In the genomic region with DNA sequence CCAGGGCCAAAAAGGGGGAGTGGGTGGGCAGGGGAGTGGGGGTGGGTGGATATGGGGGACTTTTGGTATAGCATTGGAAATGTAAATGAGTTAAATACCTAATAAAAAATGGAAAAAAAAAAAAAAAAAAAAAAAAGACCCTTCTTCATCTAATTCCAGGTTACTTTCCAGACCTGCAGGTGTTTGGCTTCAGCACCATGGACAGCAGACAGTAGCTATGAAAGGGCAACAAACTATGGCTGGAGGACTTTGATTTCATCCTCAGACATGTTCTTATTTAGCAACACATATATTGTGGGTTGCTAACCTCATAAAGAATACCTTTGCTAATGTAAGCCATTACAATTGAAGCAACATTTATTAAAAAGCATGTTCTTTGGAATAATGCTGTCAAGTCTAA, we compare ENCODE assay signal across 8 mouse cellular contexts.
DNase-seq lines count a peak whose midpoint lies in the region; ATAC-seq and TF ChIP-seq lines count a peak whose summit lies in the region.
"Not testable (repeated sequence)": the region's sequence is repeated elsewhere in the genome, so short reads cannot be mapped to it uniquely, and the experiment has no call there.

No protein-coding gene starts in this region.

- not testable (repeated sequence) for TF ChIP-seq EP300 in lung, postnatal 0 days (IDR thresholded peaks at IDR 0.05)

- H3K4me1 ChIP-seq in embryonic facial prominence, embryonic 11.5 days (ENCODE audit: control insufficient read depth, insufficient read depth, low read length); hindbrain, embryonic 11.5 days (replicated peaks; ENCODE audit: control insufficient read depth, insufficient read depth, low read length); lung, postnatal 0 days (ENCODE audit: insufficient read depth, low read depth, low read length): not testable (repeated sequence)

- H3K27ac ChIP-seq in embryonic facial prominence, embryonic 11.5 days (replicated peaks; ENCODE audit: low read depth, low read length); hindbrain, embryonic 11.5 days (ENCODE audit: low read depth, low read length); lung, postnatal 0 days (ENCODE audit: low read length): not testable (repeated sequence)

- H3K4me2 ChIP-seq in embryonic facial prominence, embryonic 11.5 days (ENCODE audit: low read depth, low read length); hindbrain, embryonic 11.5 days (replicated peaks; ENCODE audit: low read depth, low read length); lung, postnatal 0 days (replicated peaks; ENCODE audit: low read depth, low read length): not testable (repeated sequence)

- H3K9me3 ChIP-seq in embryonic facial prominence, embryonic 11.5 days (replicated peaks; ENCODE audit: control insufficient read depth, low read length); hindbrain, embryonic 11.5 days (ENCODE audit: control insufficient read depth, low read length); lung, postnatal 0 days (ENCODE audit: low read length): not testable (repeated sequence)

- H3K27me3 ChIP-seq in embryonic facial prominence, embryonic 11.5 days (ENCODE audit: control insufficient read depth, insufficient read depth, low read length); hindbrain, embryonic 11.5 days (ENCODE audit: control insufficient read depth, insufficient read depth, low read length); lung, postnatal 0 days (replicated peaks; ENCODE audit: insufficient read depth, low read length): not testable (repeated sequence)

- not testable (repeated sequence) for H3K4me3 ChIP-seq in embryonic facial prominence, embryonic 11.5 days (ENCODE audit: low read depth, low read length); hindbrain, embryonic 11.5 days (ENCODE audit: low read depth, low read length); lung, postnatal 0 days (ENCODE audit: low read depth, low read length)

- not testable (repeated sequence) for H3K9ac ChIP-seq in embryonic facial prominence, embryonic 11.5 days (replicated peaks; ENCODE audit: low read length); hindbrain, embryonic 11.5 days (ENCODE audit: low read depth, low read length); lung, postnatal 0 days (replicated peaks; ENCODE audit: low read depth)

- DNase-seq in ES-CJ7 (ENCODE audit: low read depth, low spot score): peak; percentile 38
- DNase-seq in adrenal gland, postnatal 25 days: peak; percentile 28
- peak; percentile 81 for DNase-seq in embryonic facial prominence, embryonic 11.5 days (ENCODE audit: low spot score)
- peak; percentile 49 for DNase-seq in hindbrain, embryonic 11.5 days (ENCODE audit: low spot score)
- DNase-seq in kidney, postnatal 25 days: peak; percentile 43 to 60
- peak; percentile 29 for DNase-seq in lung, postnatal 0 days (ENCODE audit: low spot score)
- peak; percentile 16 for DNase-seq in ovary, postnatal 14 days (ENCODE audit: low spot score)
- DNase-seq in urinary bladder, postnatal 36 days (ENCODE audit: low spot score in 2 of 2): peak; percentile 5 to 9

- H3K36me3 ChIP-seq in embryonic facial prominence, embryonic 11.5 days (replicated peaks; ENCODE audit: control insufficient read depth, insufficient read depth, low read depth, low read length); hindbrain, embryonic 11.5 days (ENCODE audit: control insufficient read depth, insufficient read depth, low read length); lung, postnatal 0 days (ENCODE audit: insufficient read depth, low read length): not testable (repeated sequence)

- TF ChIP-seq CTCF in lung, postnatal 0 days (IDR thresholded peaks at IDR 0.05): not testable (repeated sequence)

- ATAC-seq in embryonic facial prominence, embryonic 11.5 days (replicated peaks; ENCODE audit: insufficient number of reproducible peaks, low FRiP score, low TSS enrichment, low read depth); hindbrain, embryonic 11.5 days (ENCODE audit: low FRiP score); lung, postnatal 0 days: not testable (repeated sequence)

Comparison
In these comparisons a context has a peak if more than half of its experiments do, and no peak if none do; other contexts are left out.
1. DNase-seq: peak in every context shown above with its lines; median percentile 81 in embryonic facial prominence, embryonic 11.5 days; 52 in kidney, postnatal 25 days; 49 in hindbrain, embryonic 11.5 days; 38 in ES-CJ7; 29 in lung, postnatal 0 days; 28 in adrenal gland, postnatal 25 days; 16 in ovary, postnatal 14 days; 7 in urinary bladder, postnatal 36 days.